Mouse (Mus musculus) embryo, embryonic 10 days (tissue): ENCODE data around the gene Atg14.

Source experiments
- DNase-seq: peaks from one replicate; pipeline ENCODE4 v3.0.0-alpha.2; 2015; ENCODE audit warnings: low spot score

Atg14 gene

DNA sequence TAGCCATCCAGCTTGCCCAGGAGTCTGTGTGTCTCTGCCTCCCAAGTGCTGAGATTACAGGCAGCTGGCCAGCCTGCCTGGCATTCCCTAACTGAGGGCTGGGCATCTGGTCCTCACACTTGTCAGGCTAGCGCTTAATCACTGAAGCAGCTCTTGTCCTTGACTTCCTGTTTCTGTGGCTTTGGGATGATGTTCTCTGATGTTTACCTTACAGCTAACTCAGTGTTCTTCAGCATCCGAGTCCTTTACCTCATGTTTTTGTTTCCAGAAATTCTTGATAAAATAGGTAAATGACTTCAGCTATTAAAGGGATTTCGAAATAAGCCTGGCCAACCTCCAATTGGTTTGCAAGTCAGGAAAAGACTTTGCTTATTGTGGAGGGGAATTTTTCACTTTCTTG lies 66.4 kb downstream of the Atg14 start:
- DNase-seq: no peak

DNA sequence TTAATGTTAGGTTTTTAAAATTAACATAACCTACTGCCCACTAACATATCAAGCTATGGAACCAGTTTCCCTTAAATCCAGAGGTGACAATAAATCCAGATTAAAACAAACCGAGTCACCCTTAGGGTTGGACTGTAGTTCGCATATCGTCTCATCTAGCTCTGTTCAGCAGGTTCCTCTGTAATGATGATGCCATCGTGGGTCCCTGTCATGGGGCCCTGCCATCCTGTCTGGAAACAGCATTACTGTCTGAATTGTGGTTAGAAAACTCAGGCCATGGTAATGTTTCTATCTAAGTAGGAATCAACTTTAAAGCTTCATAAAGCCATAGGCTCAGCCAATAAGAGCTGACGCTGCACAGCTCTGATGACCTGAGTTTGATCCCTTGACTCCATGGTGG lies 71.8 kb downstream of the Atg14 start:
- no peak for DNase-seq

- no peak for DNase-seq
Observed at GRCm38 (mm10) chr14:47497166-47497565, 73.3 kb downstream of the Atg14 start.

GRCm38 (mm10) chr14:47495951-47496350 lies 74.5 kb downstream of the Atg14 start:
- DNase-seq: no peak

DNA sequence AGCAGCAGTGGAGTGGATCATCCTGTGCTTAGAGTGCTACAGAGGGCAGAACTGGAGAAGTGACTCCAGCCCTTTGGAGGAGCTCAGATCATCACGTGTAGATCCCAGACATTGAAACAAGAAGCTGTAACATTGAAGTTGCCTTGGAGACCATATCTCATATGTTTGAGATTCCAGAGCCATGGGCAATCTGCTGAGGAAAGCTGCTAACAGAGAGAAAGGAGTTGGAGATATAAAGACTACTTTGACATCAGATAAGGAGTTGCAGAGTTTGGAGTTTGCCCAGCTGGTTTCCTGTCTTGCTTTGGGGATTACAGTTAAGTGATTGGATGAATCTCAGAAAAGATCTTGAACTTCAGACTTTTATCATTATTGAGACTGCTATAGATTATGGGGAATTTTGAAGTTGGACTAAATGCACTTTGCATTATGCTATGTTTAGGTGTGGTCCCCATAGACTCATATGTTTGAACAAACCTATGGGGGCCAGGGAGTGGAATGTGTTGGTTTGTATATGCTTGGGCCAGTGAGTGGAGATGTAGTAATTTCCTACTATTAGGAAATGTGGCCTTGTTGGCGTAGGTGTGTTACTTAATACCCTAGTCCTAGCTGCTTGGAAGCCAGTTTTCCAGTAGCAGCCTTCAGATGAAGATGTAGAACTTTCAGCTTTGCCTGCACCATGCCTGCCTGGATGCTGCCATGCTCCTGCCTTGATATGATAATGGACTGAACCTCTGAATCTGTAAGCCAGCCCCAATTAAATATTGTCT lies 76.7 kb downstream of the Atg14 start:
- no peak for DNase-seq
